ENCODE assay signal across 20 mouse cellular contexts in genomic region chr13:29149404-29149803, GRCm38 (mm10).
"Had no signal": no experiment of that assay in that cellular context is flagged by ENCODE, and none has a peak within 500 bp of the region (broad histone marks: within the 10 kb centered on the region; RNA-seq: fewer than 3 reads in every experiment).

No protein-coding gene starts in this region.

- H3K4me3 ChIP-seq: heart, embryonic 13.5 days; heart, embryonic 15.5 days; hindbrain, embryonic 13.5 days; hindbrain, embryonic 15.5 days; kidney, embryonic 15.5 days; layer of hippocampus, adult 2 months; left cerebral cortex, adult 2 months; limb, embryonic 10.5 days; limb, embryonic 12.5 days; liver, embryonic 13.5 days; liver, embryonic 15.5 days had no signal

- H3K4me2 ChIP-seq: heart, embryonic 13.5 days; heart, embryonic 15.5 days; hindbrain, embryonic 13.5 days; hindbrain, embryonic 15.5 days; kidney, embryonic 15.5 days; limb, embryonic 12.5 days; liver, embryonic 13.5 days; liver, embryonic 15.5 days had no signal

- H3K4me1 ChIP-seq: heart, embryonic 13.5 days; heart, embryonic 15.5 days; hindbrain, embryonic 13.5 days; hindbrain, embryonic 15.5 days; kidney, embryonic 15.5 days; limb, embryonic 10.5 days; limb, embryonic 12.5 days; liver, embryonic 13.5 days; liver, embryonic 15.5 days had no signal

- DNase-seq: forebrain, postnatal 0 days; gastrocnemius, postnatal 36 days; kidney, adult 11 months; kidney, postnatal 14 days; liver; liver, embryonic 13.5 days; liver, postnatal 0 days had no signal

- H3K27me3 ChIP-seq: heart, embryonic 13.5 days; heart, embryonic 15.5 days; hindbrain, embryonic 13.5 days; hindbrain, embryonic 15.5 days; kidney, embryonic 15.5 days; limb, embryonic 12.5 days; liver, embryonic 13.5 days; liver, embryonic 15.5 days had no signal

- H3K36me3 ChIP-seq: heart, embryonic 13.5 days; heart, embryonic 15.5 days; hindbrain, embryonic 13.5 days; hindbrain, embryonic 15.5 days; kidney, embryonic 15.5 days; limb, embryonic 10.5 days; limb, embryonic 12.5 days; liver, embryonic 13.5 days; liver, embryonic 15.5 days had no signal

- H3K27ac ChIP-seq: heart, embryonic 13.5 days; heart, embryonic 15.5 days; hindbrain, embryonic 13.5 days; hindbrain, embryonic 15.5 days; hindbrain, postnatal 0 days; kidney, embryonic 15.5 days; kidney, postnatal 0 days; layer of hippocampus, adult 2 months; left cerebral cortex, adult 2 months; limb, embryonic 10.5 days; limb, embryonic 12.5 days; liver, embryonic 13.5 days; liver, embryonic 15.5 days had no signal

- H3K9ac ChIP-seq: forebrain, postnatal 0 days; heart, embryonic 13.5 days; heart, embryonic 15.5 days; hindbrain, embryonic 13.5 days; hindbrain, embryonic 15.5 days; kidney, embryonic 15.5 days; limb, embryonic 12.5 days; liver, embryonic 13.5 days; liver, embryonic 15.5 days; liver, postnatal 0 days had no signal

- ATAC-seq: forebrain, postnatal 0 days; hindbrain, postnatal 0 days; intestine, embryonic 16.5 days; liver, postnatal 0 days had no signal

- H3K9me3 ChIP-seq: heart, embryonic 13.5 days; heart, embryonic 15.5 days; hindbrain, embryonic 13.5 days; hindbrain, embryonic 15.5 days; kidney, embryonic 15.5 days; limb, embryonic 10.5 days; limb, embryonic 12.5 days; liver, embryonic 13.5 days; liver, embryonic 15.5 days had no signal
